Mouse (Mus musculus): ENCODE results near the gene Tmem217. TPM values are rescaled to one million over a fixed set of nuclear protein-coding genes. Genes with fewer than 3 reads are reported as not detected.
"Not testable (repeated sequence)": the region's sequence is repeated elsewhere in the genome, so short reads cannot be mapped to it uniquely, and the experiment has no call there.

Gene Tmem217
- total RNA-seq, 2 experiments from 2014 or later = not detected

- no peak for DNase-seq (ENCODE audit: low spot score in 2 of 2)
- intact Hi-C loops (cut with DNase I) = no loop called here
Observed at GRCm38 (mm10) chr17:29508927-29509608, 43.1 kb downstream of the Tmem217 start.

- no peak for DNase-seq (ENCODE audit: low spot score in 2 of 2)
- intact Hi-C loops (cut with DNase I) = no loop called here
Observed at GRCm38 (mm10) chr17:29503700-29504099, 48.5 kb downstream of the Tmem217 start.

GRCm38 (mm10) chr17:29502669-29503665 lies 49.2 kb downstream of the Tmem217 start:
- DNase-seq (ENCODE audit: low spot score in 2 of 2) = peak in 1 of 2 experiments; percentile 29
- intact Hi-C loops (cut with DNase I) = no loop called here

GRCm38 (mm10) chr17:29502005-29502668 lies 50.0 kb downstream of the Tmem217 start:
- intact Hi-C loops (cut with DNase I) = no loop called here
- DNase-seq (ENCODE audit: low spot score in 2 of 2) = no peak

DNA sequence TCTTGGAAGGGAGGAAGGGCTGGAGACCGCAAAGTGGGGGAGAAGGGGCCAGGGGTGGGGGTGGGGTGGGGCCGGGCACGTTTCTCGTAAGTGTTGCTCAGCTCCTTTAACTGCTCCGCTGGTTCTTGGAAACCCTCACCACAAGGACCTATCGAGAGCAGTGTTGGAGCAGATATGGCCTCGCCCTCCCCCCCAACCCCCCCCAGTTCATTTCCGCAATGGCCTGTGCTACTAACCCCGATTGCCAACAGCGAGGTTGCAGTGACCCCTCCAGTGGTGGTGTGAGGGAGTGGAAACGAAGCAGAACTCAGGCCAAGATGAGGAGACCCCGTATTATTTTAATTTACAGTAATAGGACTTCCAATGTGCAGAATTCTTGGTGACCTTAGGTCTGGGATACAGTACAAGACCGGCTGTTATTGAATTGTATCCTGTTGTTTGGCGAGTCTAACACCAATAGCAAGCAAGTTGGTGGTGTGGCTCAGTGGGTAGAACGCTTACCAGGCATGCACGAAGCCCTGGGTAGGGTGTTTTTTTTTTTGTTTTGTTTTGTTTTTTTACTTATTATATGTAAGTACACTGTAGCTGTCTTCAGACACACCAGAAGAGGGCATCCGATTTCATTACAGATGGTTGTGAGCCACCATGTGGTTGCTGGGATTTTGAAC lies 51.2 kb downstream of the Tmem217 start:
- DNase-seq (ENCODE audit: low spot score in 2 of 2) = no peak
- intact Hi-C loops (cut with DNase I) = no loop called here

DNA sequence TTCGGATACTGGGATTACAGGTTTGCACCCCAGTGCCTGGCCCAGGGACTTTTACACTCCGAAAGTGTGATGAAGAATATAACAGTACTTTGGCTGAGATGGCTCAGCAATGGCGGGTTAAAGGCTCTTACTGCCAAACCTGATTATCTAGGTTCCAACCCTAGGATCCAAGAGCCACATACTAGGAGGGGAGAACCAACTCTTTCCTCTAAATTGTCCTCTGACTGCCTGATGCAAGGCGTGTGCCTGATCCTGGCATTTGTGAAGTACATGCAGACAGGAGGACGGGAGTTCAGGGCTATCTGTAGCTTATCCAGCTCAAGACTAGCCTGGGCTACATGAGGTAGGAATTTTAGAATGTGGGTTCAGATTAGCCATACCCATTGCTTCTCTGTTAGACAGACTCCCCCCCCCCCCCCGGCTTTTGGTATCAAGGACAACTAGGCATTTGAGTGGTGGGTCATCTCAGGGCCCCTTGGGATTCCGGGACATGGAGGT lies 51.9 kb downstream of the Tmem217 start:
- intact Hi-C loops (cut with DNase I) = no loop called here
- no peak for DNase-seq (ENCODE audit: low spot score in 2 of 2)

- intact Hi-C loops (cut with DNase I) = no loop called here
Observed at GRCm38 (mm10) chr17:29499511-29499910, 52.7 kb downstream of the Tmem217 start.

GRCm38 (mm10) chr17:29498952-29499351 lies 53.2 kb downstream of the Tmem217 start:
- DNase-seq (ENCODE audit: low spot score in 2 of 2); intact Hi-C loops (cut with DNase I): not testable (repeated sequence)

More at GRCm38 (mm10) chr17:29499511-29499910, 52.7 kb downstream of the Tmem217 start:
- no peak for DNase-seq (ENCODE audit: low spot score in 2 of 2)

DNA sequence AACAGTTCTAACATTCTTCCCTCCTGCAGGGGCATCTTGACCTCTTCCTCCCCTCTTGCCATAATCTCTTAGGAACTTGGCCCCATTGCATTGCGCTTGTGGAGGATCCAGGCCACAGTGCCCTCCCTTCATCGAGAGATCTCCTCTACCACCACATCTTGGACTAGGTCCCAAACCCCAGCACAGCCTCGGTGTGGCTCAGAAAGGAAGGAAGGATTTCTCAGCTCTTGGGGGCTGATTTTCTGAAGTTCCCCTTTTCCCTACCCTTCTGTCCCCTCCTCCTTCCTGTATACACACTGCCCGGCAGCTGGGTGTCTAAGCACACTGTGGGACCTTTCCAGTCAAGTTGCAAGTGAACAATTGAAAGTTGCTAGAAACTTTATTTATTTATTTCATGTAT lies 54.2 kb downstream of the Tmem217 start:
- peak in 1 of 2 experiments; percentile 27 for DNase-seq (ENCODE audit: low spot score in 2 of 2)
- intact Hi-C loops (cut with DNase I) = no loop called here

DNA sequence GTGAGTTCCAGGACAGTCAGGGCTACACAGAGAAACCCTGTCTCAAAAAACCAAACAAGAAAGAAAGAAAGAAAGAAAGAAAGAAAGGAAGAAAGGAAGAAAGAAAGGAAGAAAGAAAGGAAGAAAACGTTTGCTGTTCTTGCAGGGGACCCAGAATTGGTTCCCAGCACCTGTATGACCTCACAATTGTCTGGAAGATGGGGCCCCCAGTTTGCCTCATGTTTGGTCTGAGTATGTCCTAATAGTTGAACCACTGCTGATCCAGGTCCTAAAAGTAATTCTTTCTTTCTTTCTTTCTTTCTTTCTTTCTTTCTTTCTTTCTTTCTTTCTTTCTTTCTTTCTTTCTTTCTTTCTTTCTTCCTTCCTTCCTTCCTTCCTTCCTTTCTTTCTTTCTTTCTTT lies 54.7 kb downstream of the Tmem217 start:
- DNase-seq (ENCODE audit: low spot score in 2 of 2); intact Hi-C loops (cut with DNase I): not testable (repeated sequence)

GRCm38 (mm10) chr17:29497071-29497354 lies 55.2 kb downstream of the Tmem217 start:
- DNase-seq (ENCODE audit: low spot score in 2 of 2) = no peak
- intact Hi-C loops (cut with DNase I) = no loop called here

DNA sequence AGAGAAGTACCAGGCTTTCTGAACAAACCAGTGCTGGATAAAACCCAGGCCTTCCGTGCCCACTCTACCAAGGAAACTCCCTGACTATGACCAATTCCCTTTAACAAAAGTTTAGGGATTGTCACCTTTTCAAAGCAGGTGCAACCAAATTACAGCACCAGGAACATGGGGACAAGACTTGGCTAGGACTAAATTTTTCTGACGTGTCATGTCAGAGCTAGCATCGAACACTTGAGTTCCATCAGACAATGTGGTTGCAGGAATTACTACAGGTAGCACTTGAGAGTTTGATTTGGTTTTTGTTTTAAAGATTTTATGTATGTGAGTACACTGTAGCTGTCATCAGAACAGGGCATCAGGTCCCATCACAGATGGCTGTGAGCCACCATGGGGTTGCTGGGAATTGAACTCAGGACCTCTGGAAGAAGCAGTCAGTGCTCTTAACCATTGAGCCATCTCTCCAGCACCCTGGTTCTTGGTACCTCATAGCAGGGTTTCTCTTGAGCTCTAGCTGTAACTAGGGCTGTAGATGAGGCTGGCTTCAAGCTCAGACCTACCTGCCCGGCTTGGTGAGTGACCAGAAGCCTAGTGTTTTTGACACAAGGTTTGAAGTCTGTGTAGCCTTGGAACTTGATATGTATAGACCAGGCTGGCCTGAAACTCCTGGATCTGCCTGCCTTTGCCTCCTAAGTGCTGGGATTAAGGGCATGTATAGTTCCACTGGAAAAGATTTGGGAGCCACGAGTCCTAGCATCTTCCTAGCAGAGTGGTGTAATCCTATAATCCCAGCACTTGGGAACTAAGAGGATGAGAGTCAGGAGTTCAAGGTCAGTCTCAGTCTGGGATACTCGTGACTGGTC lies 55.7 kb downstream of the Tmem217 start:
- DNase-seq (ENCODE audit: low spot score in 2 of 2) = no peak
- intact Hi-C loops (cut with DNase I) = no loop called here

DNA sequence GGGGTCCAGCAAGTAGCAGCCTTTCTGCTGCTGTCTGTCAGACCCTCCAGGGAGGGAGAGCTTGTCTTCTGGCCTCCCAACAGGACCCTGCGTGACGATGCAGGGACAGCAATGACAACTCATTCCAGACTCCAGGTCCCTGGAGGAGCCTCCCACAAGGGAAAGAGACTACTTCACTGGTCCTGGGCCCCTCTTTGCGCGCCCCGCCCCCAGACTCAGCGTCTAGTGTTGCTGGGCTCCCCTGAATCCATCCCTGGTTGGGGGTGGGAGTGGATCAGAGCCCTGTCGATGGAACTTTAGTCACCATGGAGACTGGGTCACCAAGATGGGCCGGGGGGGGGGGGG lies 57.5 kb downstream of the Tmem217 start:
- no peak for DNase-seq (ENCODE audit: low spot score in 2 of 2)
- intact Hi-C loops (cut with DNase I) = loop anchor here (5.0 kb wide), 2 partner anchors 112 to 227 kb away; partner anchors contain the start of gene BC004004

GRCm38 (mm10) chr17:29494062-29494731 lies 58.0 kb downstream of the Tmem217 start:
- intact Hi-C loops (cut with DNase I) = loop anchor here (5.0 kb wide), 2 partner anchors 112 to 227 kb away; partner anchors contain the start of gene BC004004
- no peak for DNase-seq (ENCODE audit: low spot score in 2 of 2)

GRCm38 (mm10) chr17:29493461-29493980 lies 58.7 kb downstream of the Tmem217 start:
- DNase-seq (ENCODE audit: low spot score in 2 of 2) = no peak
- intact Hi-C loops (cut with DNase I) = loop anchor here (5.0 kb wide), 2 partner anchors 111 to 226 kb away; partner anchors contain the start of gene BC004004

- intact Hi-C loops (cut with DNase I) = loop anchor here (1.0 to 5.0 kb wide), 4 partner anchors 95 to 225 kb away; partner anchors contain the start of gene BC004004
- peak; percentile 45 to 47 for DNase-seq (ENCODE audit: low spot score in 2 of 2)
Observed at GRCm38 (mm10) chr17:29492269-29493191, 59.7 kb downstream of the Tmem217 start.

Data from left cerebral cortex, postnatal 25 days (tissue).